Mouse (Mus musculus) intestine, postnatal 0 days (tissue): ENCODE data around the gene Fam234a. TPM values are rescaled to one million over a fixed set of nuclear protein-coding genes. Genes with fewer than 3 reads are reported as not detected.

Experiments used
- ATAC-seq: fragments of 200-750 bp; cut with Nextera tagmentation; 2 replicates; pipeline ENCODE4 v1.8.0; 2017; ENCODE audit warnings: mild to moderate bottlenecking, moderate TSS enrichment, moderate library complexity
- H3K27ac ChIP-seq: fragments of 300-500 bp; sonication (generic); 2 replicates; pipeline ENCODE4 v1.5.1; 2014; ENCODE audit warnings: mild to moderate bottlenecking, low read depth, low read length, moderate library complexity
- H3K27me3 ChIP-seq: fragments of 300-500 bp; sonication (generic); replicated peaks from 2 replicates; pipeline ENCODE4 v1.6.1; 2014; ENCODE audit warnings: low read length, mixed read lengths; ENCODE audit not compliant: control insufficient read depth, insufficient read depth
- H3K36me3 ChIP-seq: fragments of 300-500 bp; sonication (generic); 2 replicates; pipeline ENCODE4 v1.6.1; 2014; ENCODE audit warnings: mild to moderate bottlenecking, moderate library complexity; ENCODE audit not compliant: control insufficient read depth, insufficient read depth
- H3K4me1 ChIP-seq: fragments of 300-500 bp; sonication (generic); replicated peaks from 2 replicates; pipeline ENCODE4 v1.6.1; 2014; ENCODE audit warnings: antibody characterized with exemption, low read length, mixed read lengths; ENCODE audit not compliant: control insufficient read depth, insufficient read depth
- H3K4me2 ChIP-seq: fragments of 300-500 bp; sonication (generic); replicated peaks from 2 replicates; pipeline ENCODE4 v1.6.1; 2014; ENCODE audit warnings: low read depth, mild to moderate bottlenecking, moderate library complexity
- H3K4me3 ChIP-seq: fragments of 300-500 bp; sonication (generic); 2 replicates; pipeline ENCODE4 v1.5.1; 2014; ENCODE audit warnings: low read depth, low read length
- H3K9ac ChIP-seq: fragments of 300-500 bp; sonication (generic); 2 replicates; pipeline ENCODE4 v1.6.1; 2014; ENCODE audit warnings: mild to moderate bottlenecking, low read depth, low read length
- H3K9me3 ChIP-seq: fragments of 300-500 bp; sonication (generic); 2 replicates; pipeline ENCODE4 v1.6.1; 2016; ENCODE audit warnings: mixed run types; ENCODE audit not compliant: control insufficient read depth
- CTCF ChIP-seq: sonication (generic); IDR thresholded peaks from 2 replicates; pipeline ENCODE4 v1.5.1; 2016; ENCODE audit warnings: low read depth, mild to moderate bottlenecking, control low read depth, antibody characterized with exemption, moderate library complexity
- WGBS: fragments of 180-500 bp; shearing (Covaris S2); extraction: QIAGEN DNeasy Blood & Tissue Kit; methylation state at CpG from one replicate; pipeline ENCODE4 v1.1.7; 2014; 5-methylcytosine and 5-hydroxymethylcytosine counted together
- polyA plus RNA-seq: library from polyadenylated mRNA; unstranded; fragments of >200 nt; fragmentation: Nextera tagmentation; extraction: Ambion mirVana; gene quantifications from 2 replicates; pipeline ENCODE4 v1.2.1, GENCODE M21; 2015

Gene Fam234a
- polyA plus RNA-seq, 1 experiment from 2014 or later, result 113 TPM

GRCm38 (mm10) chr17:26268851-26269250, 24.8 kb upstream of the Fam234a start:
- Histone ChIP-seq H3K4me1 (no peaks in the 10 kb centered on the region), H3K9me3 (no peaks in the 10 kb centered on the region), H3K9ac (no peak overlapping the region), H3K27ac (no peak overlapping the region; the same call in 1 of the 2 replicates), H3K27me3 (no peaks in the 10 kb centered on the region), H3K4me3 (no peak overlapping the region), H3K36me3 (peaks cover 73% of the 10 kb centered on the region), H3K4me2 (no peak overlapping the region)
- peak; percentile 66 for TF ChIP-seq CTCF
- ATAC-seq, result no peak
- WGBS, result 59% methylated on average over 1 of the region's 1 CpGs

GRCm38 (mm10) chr17:26262384-26262783, 18.3 kb upstream of the Fam234a start:
- H3K9ac ChIP-seq, result no peak overlapping the region
- no peak overlapping the region for H3K4me3 ChIP-seq
- H3K36me3 ChIP-seq, result peaks cover 71% of the 10 kb centered on the region
- no peak overlapping the region for H3K4me2 ChIP-seq
- ATAC-seq, result no peak
- no peak for TF ChIP-seq CTCF
- no peaks in the 10 kb centered on the region for H3K4me1 ChIP-seq
- no peaks in the 10 kb centered on the region for H3K9me3 ChIP-seq
- no peaks in the 10 kb centered on the region for H3K27me3 ChIP-seq
- 96% methylated on average over 3 of the region's 3 CpGs for WGBS
- H3K27ac ChIP-seq, result no peak overlapping the region

GRCm38 (mm10) chr17:26261826-26262225, 17.8 kb upstream of the Fam234a start:
- no peak overlapping the region for H3K4me3 ChIP-seq
- peaks cover 71% of the 10 kb centered on the region for H3K36me3 ChIP-seq
- ATAC-seq, result no peak
- H3K27me3 ChIP-seq, result no peaks in the 10 kb centered on the region
- H3K9me3 ChIP-seq, result no peaks in the 10 kb centered on the region
- H3K4me2 ChIP-seq, result no peak overlapping the region
- H3K4me1 ChIP-seq, result no peaks in the 10 kb centered on the region
- 83% methylated on average over 4 of the region's 4 CpGs for WGBS
- H3K27ac ChIP-seq, result no peak overlapping the region
- no peak overlapping the region for H3K9ac ChIP-seq
- TF ChIP-seq CTCF, result peak; percentile 57

DNA sequence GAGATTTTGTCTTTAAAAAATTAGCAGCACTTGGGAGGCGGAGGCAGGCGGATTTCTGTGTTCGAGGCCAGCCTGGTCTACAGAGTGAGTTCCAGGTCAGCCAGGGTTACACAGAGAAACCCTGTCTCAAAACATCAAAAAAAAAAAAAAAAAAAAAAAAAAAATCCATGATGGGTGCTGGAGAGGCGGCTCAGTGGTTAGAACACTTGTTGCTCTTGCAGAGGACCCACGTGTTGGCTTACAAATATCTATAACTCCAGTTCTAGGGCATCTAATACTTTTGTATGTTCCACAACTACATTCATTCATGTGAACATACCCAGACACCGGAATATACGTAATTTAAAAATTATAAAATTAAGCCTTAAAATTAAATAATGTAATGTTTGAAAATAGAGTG, 11.3 kb upstream of the Fam234a start:
- TF ChIP-seq CTCF, result no peak
- 90% methylated on average over 7 of the region's 7 CpGs for WGBS
- ATAC-seq, result no peak
- H3K27ac ChIP-seq, result no peak overlapping the region
- no peaks in the 10 kb centered on the region for H3K4me1 ChIP-seq
- peaks cover 31% of the 10 kb centered on the region for H3K36me3 ChIP-seq
- H3K4me2 ChIP-seq, result no peak overlapping the region
- H3K9ac ChIP-seq, result no peak overlapping the region
- H3K4me3 ChIP-seq, result no peak overlapping the region
- no peaks in the 10 kb centered on the region for H3K9me3 ChIP-seq
- no peaks in the 10 kb centered on the region for H3K27me3 ChIP-seq

GRCm38 (mm10) chr17:26253399-26253798, 9.4 kb upstream of the Fam234a start:
- under 1% methylated on average over 24 of the region's 24 CpGs for WGBS
- Histone ChIP-seq H3K4me1 (no peaks in the 10 kb centered on the region), H3K27ac (peak overlapping the region; percentile 99), H3K4me2 (peak overlapping the region; percentile 63), H3K36me3 (peaks cover 17% of the 10 kb centered on the region), H3K9ac (peak overlapping the region; percentile 92), H3K27me3 (no peaks in the 10 kb centered on the region), H3K9me3 (no peaks in the 10 kb centered on the region), H3K4me3 (peak overlapping the region; percentile 69)
- no peak for ATAC-seq
- no peak for TF ChIP-seq CTCF

DNA sequence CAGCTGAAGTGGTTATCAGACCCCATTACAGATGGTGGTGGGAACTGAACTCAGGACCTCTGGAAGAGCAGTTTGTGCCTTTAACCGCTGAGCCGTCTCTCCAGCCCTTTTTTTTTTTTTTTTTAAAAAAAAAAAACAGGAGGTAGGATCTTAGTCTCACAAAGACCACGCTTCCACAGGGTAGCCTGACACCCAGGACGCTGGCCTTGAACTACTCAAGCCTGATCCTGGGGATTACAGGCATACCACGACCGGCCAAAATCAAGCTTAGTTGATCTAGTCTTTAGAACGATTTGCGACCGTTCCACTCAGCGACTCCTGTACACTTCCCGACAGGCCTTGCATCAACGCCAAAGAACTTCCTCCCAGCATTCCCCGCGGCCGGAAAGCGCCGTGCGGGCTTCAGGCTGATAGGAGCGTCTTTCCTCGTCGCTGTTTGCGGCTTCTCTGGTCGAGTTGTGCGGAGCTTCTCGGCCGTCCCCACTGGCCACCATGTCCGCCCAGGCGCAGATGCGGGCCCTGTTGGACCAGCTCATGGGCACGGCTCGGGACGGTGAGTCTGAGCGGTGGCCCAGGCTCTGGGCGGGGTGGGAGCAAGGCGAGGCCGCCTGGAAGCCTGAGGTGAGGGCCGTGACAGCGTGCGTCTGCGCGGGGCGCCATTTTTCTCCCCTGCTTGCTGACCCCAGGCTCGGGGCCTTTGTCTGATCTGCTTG, 8.7 kb upstream of the Fam234a start, which contains the start of gene Luc7l:
Gene Luc7l (plus strand): TSS at position 358 of the 713 bp plus-strand sequence.
- peak within 1 kb of the TSS; percentile 63 for H3K4me2 ChIP-seq
- H3K9me3 ChIP-seq, result no peaks in the 10 kb centered on the region
- H3K4me3 ChIP-seq, result peak within 1 kb of the TSS; percentile 69
- H3K27me3 ChIP-seq, result no peaks in the 10 kb centered on the region
- peak within 1 kb of the TSS; percentile 92 for H3K9ac ChIP-seq
- WGBS, result under 1% methylated on average over 43 of the region's 43 CpGs
- H3K4me1 ChIP-seq, result no peaks in the 10 kb centered on the region
- no peak for TF ChIP-seq CTCF
- H3K36me3 ChIP-seq, result 0 out of 2 replicates have a peak, but pooled peaks cover 12% of the 10 kb centered on the region
- ATAC-seq, result peak; percentile 90
- H3K27ac ChIP-seq, result peak within 1 kb of the TSS; percentile 99
